Mouse (Mus musculus) embryonic facial prominence, embryonic 12.5 days (tissue): Measurements from ENCODE around the gene Dysf. TPM values are rescaled to one million over a fixed set of nuclear protein-coding genes. Genes with fewer than 3 reads are reported as not detected.

Experiments used
- ATAC-seq: fragments of 200-750 bp; cut with Nextera tagmentation; 2 replicates; pipeline ENCODE4 v1.8.0; 2017; ENCODE audit not compliant: insufficient number of reproducible peaks, insufficient read depth, low FRiP score, low TSS enrichment
- H3K27ac ChIP-seq: fragments of 300-500 bp; sonication (generic); 2 replicates; pipeline ENCODE4 v1.5.1; 2016; ENCODE audit warnings: mild to moderate bottlenecking
- H3K27me3 ChIP-seq: fragments of 300-500 bp; sonication (generic); 2 replicates; pipeline ENCODE4 v1.6.1; 2016; ENCODE audit warnings: mild to moderate bottlenecking, moderate library complexity
- H3K36me3 ChIP-seq: fragments of 300-500 bp; sonication (generic); 2 replicates; pipeline ENCODE4 v1.6.1; 2016; ENCODE audit warnings: mild to moderate bottlenecking
- H3K4me1 ChIP-seq: fragments of 300-500 bp; sonication (generic); 2 replicates; pipeline ENCODE4 v1.6.1; 2016
- H3K4me2 ChIP-seq: fragments of 300-500 bp; sonication (generic); replicated peaks from 2 replicates; pipeline ENCODE4 v1.6.1; 2016; ENCODE audit warnings: mild to moderate bottlenecking, moderate library complexity
- H3K4me3 ChIP-seq: fragments of 300-500 bp; sonication (generic); 2 replicates; pipeline ENCODE4 v1.5.1; 2016; ENCODE audit warnings: mild to moderate bottlenecking
- H3K9ac ChIP-seq: fragments of 300-500 bp; sonication (generic); 2 replicates; pipeline ENCODE4 v1.6.1; 2016; ENCODE audit warnings: mild to moderate bottlenecking, moderate library complexity
- H3K9me3 ChIP-seq: fragments of 300-500 bp; sonication (generic); 2 replicates; pipeline ENCODE4 v1.6.1; 2016; ENCODE audit warnings: mild to moderate bottlenecking, moderate library complexity
- WGBS: fragments of 180-500 bp; shearing (Covaris S2); methylation state at CpG from one replicate; pipeline ENCODE4 v1.1.7; 2016; 5-methylcytosine and 5-hydroxymethylcytosine counted together
- polyA plus RNA-seq: library from polyadenylated mRNA; unstranded; fragments of >200 nt; fragmentation: Nextera tagmentation; extraction: Ambion mirVana; gene quantifications from 2 replicates; pipeline ENCODE4 v1.2.1, GENCODE M21; 2016

Dysf gene
- polyA plus RNA-seq, 1 experiment from 2014 or later: 8.7 TPM

DNA sequence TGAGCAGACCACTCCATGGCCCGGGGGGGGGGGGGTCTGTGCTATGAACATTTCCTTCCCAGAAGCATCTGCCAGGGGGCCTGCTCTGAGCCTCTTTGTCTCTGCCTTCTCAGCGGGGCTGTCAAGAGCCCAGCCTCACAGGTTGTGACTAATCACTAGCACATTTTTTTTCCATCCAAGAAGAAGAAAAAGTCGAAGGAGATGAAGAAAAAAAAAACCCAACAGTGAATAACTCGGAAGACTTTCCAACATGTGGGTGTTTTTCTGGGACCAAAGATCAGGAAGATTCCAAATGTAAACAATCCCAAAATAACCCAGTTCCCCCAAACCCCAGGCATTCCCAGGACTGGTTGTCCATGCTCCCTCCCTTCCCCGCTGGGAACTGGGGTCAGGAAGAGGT is 238.6 kb downstream of the Dysf start:
- Histone ChIP-seq H3K27ac (no peak overlapping the region), H3K4me2 (no peak overlapping the region), H3K4me1 (0 out of 2 replicates have a peak, but pooled peaks cover 3% of the 10 kb centered on the region), H3K9me3 (no peaks in the 10 kb centered on the region), H3K4me3 (no peak overlapping the region), H3K9ac (no peak overlapping the region), H3K27me3 (no peaks in the 10 kb centered on the region), H3K36me3 (no peaks in the 10 kb centered on the region)
- WGBS: 34% methylated on average over 5 of the region's 5 CpGs
- no peak for ATAC-seq

Other genes with a start within 250 kb of the Dysf start
- 0.27 and 0.32 TPM in 2 replicates for gene Ankrd53, start 245.9 kb upstream of the Dysf start, polyA plus RNA-seq
- 81.3 and 83.6 TPM in 2 replicates for gene Tex261, start 232.8 kb upstream of the Dysf start, polyA plus RNA-seq
- 50.7 and 53.5 TPM in 2 replicates for gene Nagk, start 213.6 kb upstream of the Dysf start, polyA plus RNA-seq
- 19.3 and 20.0 TPM in 2 replicates for gene Paip2b, start 176.8 kb upstream of the Dysf start, polyA plus RNA-seq
- gene Zfp638, start 141.5 kb upstream of the Dysf start, polyA plus RNA-seq: 79.7 and 91.7 TPM in 2 replicates